Mouse (Mus musculus) small intestine, adult 2 months (tissue): ENCODE measurements around the gene Manbal.

Source experiments
- CTCF ChIP-seq: fragments of 200-500 bp; IDR thresholded peaks from 2 replicates; pipeline ENCODE4 v1.5.1; 2012; ENCODE audit warnings: low read depth, mild to moderate bottlenecking, control low read depth, inconsistent platforms, low read length, moderate library complexity, mixed read lengths; ENCODE audit not compliant: insufficient replicate concordance, insufficient read length; ENCODE audit errors: extremely low read depth
- POLR2A ChIP-seq: fragments of 200-500 bp; IDR thresholded peaks from 2 replicates; pipeline ENCODE4 v1.6.1; 2012; ENCODE audit warnings: low read depth, mild to moderate bottlenecking, control low read depth, inconsistent platforms, low read length, moderate library complexity

DNA sequence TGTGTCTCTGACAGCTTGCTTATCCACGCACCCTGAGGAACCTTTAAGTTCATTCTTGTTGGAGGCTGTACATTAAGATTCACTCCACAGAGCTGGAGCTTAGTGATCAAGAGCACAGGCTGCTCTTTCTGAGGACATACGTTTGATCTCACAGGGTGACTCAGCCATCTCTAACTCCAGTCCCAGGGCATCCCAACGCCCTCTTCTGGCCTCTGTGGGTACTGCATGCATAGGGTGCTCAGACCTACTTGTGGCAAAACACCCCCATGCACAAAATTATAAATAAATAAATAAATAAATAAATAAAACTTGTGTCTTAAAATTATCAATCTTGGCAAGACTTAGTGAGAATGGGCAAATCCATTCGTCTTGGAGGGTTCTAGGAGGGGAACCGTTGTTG lies 28.7 kb upstream of the Manbal start:
- TF ChIP-seq CTCF (peak; percentile 70; the same call in 1 of the 2 replicates), POLR2A (no peak)
